Mouse (Mus musculus) forebrain, postnatal 0 days (tissue): ENCODE measurements at regions not wholly inside any gene's neighbourhood (a gene's known extent, or its start where the extent isn't known, plus 50 kb on each side); places are given as distances from the start of the nearest gene placed in this dataset.

Experiments
- ATAC-seq: fragments of 200-750 bp; cut with Nextera tagmentation; 2 replicates; pipeline ENCODE4 v1.8.0; 2017; ENCODE audit warnings: mild to moderate bottlenecking, moderate library complexity
- DNase-seq: peaks from one replicate; pipeline ENCODE4 v3.0.0-alpha.2; 2015
- H3K27ac ChIP-seq: fragments of 300-500 bp; sonication (generic); 2 replicates; pipeline ENCODE4 v1.5.1; 2014; ENCODE audit warnings: low read depth, mild to moderate bottlenecking, antibody characterized with exemption, low read length, moderate library complexity, mixed read lengths
- H3K27me3 ChIP-seq: fragments of 300-500 bp; sonication (generic); 2 replicates; pipeline ENCODE4 v1.6.1; 2014; ENCODE audit warnings: mild to moderate bottlenecking, low read length, mixed read lengths; ENCODE audit not compliant: insufficient read depth
- H3K36me3 ChIP-seq: fragments of 300-500 bp; sonication (generic); 2 replicates; pipeline ENCODE4 v1.6.1; 2014; ENCODE audit warnings: mild to moderate bottlenecking, moderate library complexity; ENCODE audit not compliant: insufficient read depth
- H3K4me1 ChIP-seq: fragments of 300-500 bp; sonication (generic); 2 replicates; pipeline ENCODE4 v1.6.1; 2014; ENCODE audit warnings: antibody characterized with exemption; ENCODE audit not compliant: insufficient read depth
- H3K4me2 ChIP-seq: fragments of 300-500 bp; sonication (generic); 2 replicates; pipeline ENCODE4 v1.6.1; 2014; ENCODE audit warnings: low read depth, mild to moderate bottlenecking, moderate library complexity
- H3K4me3 ChIP-seq: fragments of 300-500 bp; sonication (generic); 2 replicates; pipeline ENCODE4 v1.5.1; 2014; ENCODE audit warnings: low read depth, low read length, mixed read lengths
- H3K9ac ChIP-seq: fragments of 300-500 bp; sonication (generic); 2 replicates; pipeline ENCODE4 v1.6.1; 2014; ENCODE audit warnings: mild to moderate bottlenecking
- H3K9me3 ChIP-seq: fragments of 300-500 bp; sonication (generic); 2 replicates; pipeline ENCODE4 v1.6.1; 2016; ENCODE audit warnings: low read length
- CTCF ChIP-seq: sonication (generic); IDR thresholded peaks from 2 replicates; pipeline ENCODE4 v1.5.1; 2016; ENCODE audit warnings: antibody characterized with exemption, control low read depth, low read depth
- WGBS: fragments of 180-500 bp; shearing (Covaris S2); extraction: QIAGEN DNeasy Blood & Tissue Kit; methylation state at CpG from one replicate; pipeline ENCODE4 v1.1.7; 2014; 5-methylcytosine and 5-hydroxymethylcytosine counted together

- H3K4me2 ChIP-seq = no peak overlapping the region
- no peak overlapping the region for H3K9ac ChIP-seq
- ATAC-seq = no peak
- no peak for DNase-seq
- H3K9me3 ChIP-seq = no peaks in the 10 kb centered on the region
- H3K27ac ChIP-seq = no peak overlapping the region
- H3K27me3 ChIP-seq = no peaks in the 10 kb centered on the region
- no peaks in the 10 kb centered on the region for H3K36me3 ChIP-seq
- no peaks in the 10 kb centered on the region for H3K4me1 ChIP-seq
- H3K4me3 ChIP-seq = no peak overlapping the region
- TF ChIP-seq CTCF = no peak
These were observed 59.8 kb upstream of the Otogl start for GRCm38 (mm10) chr10:107971748-107972147.

DNA sequence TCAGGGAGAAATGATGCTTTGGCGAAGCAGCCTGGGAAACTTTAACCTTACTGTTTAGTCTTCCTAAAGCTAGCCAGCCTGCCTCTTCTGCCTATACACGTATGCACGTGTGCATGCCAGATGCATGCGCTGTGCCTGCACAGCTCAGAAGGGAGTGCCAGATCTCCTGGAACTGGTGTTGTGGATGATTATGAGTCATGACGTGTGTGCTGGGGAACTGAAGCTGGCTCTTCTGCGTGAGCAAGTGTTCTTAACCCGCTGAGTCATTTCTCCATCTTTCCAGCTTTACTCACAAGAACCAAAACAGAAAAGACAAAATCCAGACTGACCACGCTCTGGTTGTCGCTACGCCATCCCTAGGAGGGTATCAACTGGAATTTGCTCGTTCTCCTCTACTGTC lies 55.1 kb upstream of the Otogl start:
- WGBS = 89% methylated on average over 11 of the region's 11 CpGs
- no peaks in the 10 kb centered on the region for H3K27me3 ChIP-seq
- no peak for DNase-seq
- H3K9ac ChIP-seq = no peak overlapping the region
- no peaks in the 10 kb centered on the region for H3K4me1 ChIP-seq
- H3K9me3 ChIP-seq = no peaks in the 10 kb centered on the region
- no peak for ATAC-seq
- no peak overlapping the region for H3K4me2 ChIP-seq
- H3K27ac ChIP-seq = no peak overlapping the region
- no peak overlapping the region for H3K4me3 ChIP-seq
- no peaks in the 10 kb centered on the region for H3K36me3 ChIP-seq
- no peak for TF ChIP-seq CTCF

DNA sequence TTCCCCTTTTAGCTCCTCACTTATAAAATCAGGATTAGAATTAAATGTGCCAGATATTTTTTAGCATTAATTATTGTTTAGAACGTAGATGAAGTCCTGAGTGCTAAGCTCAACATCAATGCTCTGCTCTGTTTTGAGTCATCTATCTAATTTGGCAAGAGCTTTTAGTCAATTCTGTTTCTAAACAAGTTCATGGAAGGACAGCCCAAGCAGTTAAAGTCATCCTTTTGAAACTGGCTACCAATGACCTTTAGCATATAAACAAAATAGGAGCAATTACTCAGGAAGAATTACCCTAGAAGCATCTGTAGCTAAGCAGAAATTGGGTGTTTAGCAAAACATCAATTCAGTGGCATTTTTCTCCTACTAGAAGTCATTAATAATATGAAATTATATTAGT lies 52.1 kb upstream of the Otogl start:
- Histone ChIP-seq H3K9ac (no peak overlapping the region), H3K27me3 (no peaks in the 10 kb centered on the region), H3K36me3 (no peaks in the 10 kb centered on the region), H3K27ac (no peak overlapping the region), H3K4me1 (no peaks in the 10 kb centered on the region), H3K9me3 (no peaks in the 10 kb centered on the region), H3K4me2 (no peak overlapping the region), H3K4me3 (no peak overlapping the region)
- DNase-seq (no peak), ATAC-seq (no peak)
- 73% methylated on average over 1 of the region's 1 CpGs for WGBS
- TF ChIP-seq CTCF = no peak

DNA sequence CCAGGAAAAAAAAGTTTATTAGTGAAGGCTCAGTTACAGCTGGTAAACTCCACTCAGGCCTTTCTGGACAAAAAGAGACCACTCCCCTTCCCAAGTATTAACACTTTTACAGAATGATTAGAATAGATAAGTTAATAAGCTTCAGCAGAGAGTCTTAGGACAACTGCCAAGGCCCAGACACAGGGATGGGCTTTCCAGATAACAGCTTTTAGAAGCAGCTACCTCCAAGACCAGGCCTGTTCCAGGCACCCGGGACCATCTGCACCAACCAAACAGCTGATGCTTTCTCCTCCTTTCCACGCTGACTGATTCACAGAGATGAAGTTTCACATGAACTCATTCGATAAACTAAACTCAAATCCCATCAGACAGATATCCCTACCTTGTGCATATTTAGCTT lies 50.2 kb upstream of the Otogl start:
- no peaks in the 10 kb centered on the region for H3K9me3 ChIP-seq
- TF ChIP-seq CTCF = no peak
- no peak overlapping the region for H3K4me2 ChIP-seq
- no peaks in the 10 kb centered on the region for H3K36me3 ChIP-seq
- 86% methylated on average over 3 of the region's 3 CpGs for WGBS
- H3K27ac ChIP-seq = no peak overlapping the region
- ATAC-seq = no peak
- H3K4me3 ChIP-seq = no peak overlapping the region
- DNase-seq = no peak
- no peaks in the 10 kb centered on the region for H3K27me3 ChIP-seq
- H3K9ac ChIP-seq = no peak overlapping the region
- no peaks in the 10 kb centered on the region for H3K4me1 ChIP-seq
